Mouse (Mus musculus) forebrain, embryonic 13.5 days (tissue): ENCODE measurements around the gene Pum1. TPM values are rescaled to one million over a fixed set of nuclear protein-coding genes. Genes with fewer than 3 reads are reported as not detected.

ENCODE experiments used
- ATAC-seq: fragments of 200-750 bp; cut with Nextera tagmentation; 2 replicates; pipeline ENCODE4 v1.8.0; 2017
- H3K27ac ChIP-seq: fragments of 300-500 bp; sonication (generic); 2 replicates; pipeline ENCODE4 v1.5.1; 2015; ENCODE audit warnings: inconsistent platforms, mild to moderate bottlenecking, moderate library complexity
- H3K27me3 ChIP-seq: fragments of 300-500 bp; sonication (generic); 2 replicates; pipeline ENCODE4 v1.6.1; 2015; ENCODE audit warnings: mild to moderate bottlenecking, inconsistent platforms
- H3K36me3 ChIP-seq: fragments of 300-500 bp; sonication (generic); 2 replicates; pipeline ENCODE4 v1.6.1; 2015; ENCODE audit warnings: mild to moderate bottlenecking, inconsistent platforms; ENCODE audit not compliant: poor library complexity, severe bottlenecking
- H3K4me1 ChIP-seq: fragments of 300-500 bp; sonication (generic); 2 replicates; pipeline ENCODE4 v1.6.1; 2015; ENCODE audit warnings: inconsistent platforms
- H3K4me2 ChIP-seq: fragments of 300-500 bp; sonication (generic); 2 replicates; pipeline ENCODE4 v1.6.1; 2015; ENCODE audit warnings: inconsistent platforms, mild to moderate bottlenecking, moderate library complexity
- H3K4me3 ChIP-seq: fragments of 300-500 bp; sonication (generic); 2 replicates; pipeline ENCODE4 v1.5.1; 2015; ENCODE audit warnings: mild to moderate bottlenecking, inconsistent platforms
- H3K9ac ChIP-seq: fragments of 300-500 bp; sonication (generic); 2 replicates; pipeline ENCODE4 v1.6.1; 2015; ENCODE audit warnings: mild to moderate bottlenecking, inconsistent platforms
- H3K9me3 ChIP-seq: fragments of 300-500 bp; sonication (generic); replicated peaks from 2 replicates; pipeline ENCODE4 v1.6.1; 2016; ENCODE audit warnings: inconsistent platforms
- WGBS: fragments of 180-500 bp; shearing (Covaris S2); methylation state at CpG from one replicate; pipeline ENCODE4 v1.1.7; 2015; 5-methylcytosine and 5-hydroxymethylcytosine counted together
- polyA plus RNA-seq: library from polyadenylated mRNA; unstranded; fragments of >200 nt; fragmentation: Nextera tagmentation; extraction: Ambion mirVana; gene quantifications from 2 replicates; pipeline ENCODE4 v1.2.1, GENCODE M21; 2015

Pum1 gene
- polyA plus RNA-seq, 1 experiment from 2014 or later: 117 TPM

DNA sequence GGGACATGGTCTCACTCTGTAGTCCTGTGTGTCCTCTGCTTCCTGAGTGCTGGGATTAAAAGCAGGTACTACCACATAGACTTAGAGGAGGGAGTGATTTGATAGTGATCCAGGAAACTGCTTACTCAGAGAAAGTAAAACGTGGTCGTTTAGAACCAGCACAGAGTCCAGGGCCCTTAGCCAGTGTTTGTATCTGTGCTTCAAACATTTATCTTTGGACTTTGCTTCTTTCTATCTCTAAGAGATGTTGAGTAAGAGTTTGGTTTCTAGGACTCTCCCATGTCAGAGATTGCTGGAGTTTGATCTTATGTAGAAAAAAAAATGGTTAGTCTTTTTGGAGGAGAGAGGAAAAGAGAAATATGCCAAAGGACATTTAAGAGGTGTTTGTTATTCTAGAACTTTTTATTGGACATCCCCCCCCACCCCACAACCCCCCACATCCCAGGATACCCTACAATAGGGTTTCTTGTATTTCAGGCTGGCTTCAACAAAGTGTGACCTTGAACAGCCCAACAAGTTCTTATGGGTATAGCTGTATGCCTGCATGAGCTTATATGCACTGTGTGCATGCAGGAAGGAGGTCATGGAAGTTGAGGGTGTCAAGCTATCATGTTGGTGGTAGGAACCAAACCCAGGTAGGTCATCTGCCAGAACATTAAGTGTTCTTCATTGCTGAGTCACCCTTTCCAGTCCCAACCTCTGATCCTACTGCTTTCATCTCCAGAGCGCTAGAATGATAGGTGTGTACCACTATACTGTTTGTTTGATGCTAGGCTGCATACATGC is 43.3 kb downstream of the Pum1 start:
- 91% methylated on average over 3 of the region's 3 CpGs for WGBS
- H3K27ac ChIP-seq: no peak overlapping the region
- peaks cover 28% of the 10 kb centered on the region for H3K36me3 ChIP-seq
- no peak overlapping the region for H3K4me3 ChIP-seq
- H3K9ac ChIP-seq: no peak overlapping the region
- H3K27me3 ChIP-seq: no peaks in the 10 kb centered on the region
- no peak overlapping the region for H3K4me2 ChIP-seq
- no peak for ATAC-seq
- no peaks in the 10 kb centered on the region for H3K9me3 ChIP-seq
- peaks cover 35% of the 10 kb centered on the region for H3K4me1 ChIP-seq

- ATAC-seq: 0 out of 2 replicates have a peak, but pooled peaks have one; percentile 48
- H3K36me3 ChIP-seq: no peaks in the 10 kb centered on the region
- peaks cover 66% of the 10 kb centered on the region for H3K4me1 ChIP-seq
- no peak overlapping the region for H3K4me2 ChIP-seq
- H3K4me3 ChIP-seq: no peak overlapping the region
- 18% methylated on average over 5 of the region's 5 CpGs for WGBS
- H3K27ac ChIP-seq: no peak overlapping the region
- H3K9ac ChIP-seq: no peak overlapping the region
- no peaks in the 10 kb centered on the region for H3K27me3 ChIP-seq
- H3K9me3 ChIP-seq: no peaks in the 10 kb centered on the region
These were observed 48.3 kb downstream of the Pum1 start for GRCm38 (mm10) chr4:130711353-130711848.

- Histone ChIP-seq H3K36me3 (no peaks in the 10 kb centered on the region), H3K4me2 (no peak overlapping the region), H3K27me3 (no peaks in the 10 kb centered on the region), H3K27ac (no peak overlapping the region), H3K4me1 (peaks cover 65% of the 10 kb centered on the region), H3K9me3 (no peaks in the 10 kb centered on the region), H3K4me3 (no peak overlapping the region), H3K9ac (no peak overlapping the region)
- WGBS: 74% methylated on average over 3 of the region's 3 CpGs
- no peak for ATAC-seq
These were observed 49.2 kb downstream of the Pum1 start for GRCm38 (mm10) chr4:130712341-130712740.

DNA sequence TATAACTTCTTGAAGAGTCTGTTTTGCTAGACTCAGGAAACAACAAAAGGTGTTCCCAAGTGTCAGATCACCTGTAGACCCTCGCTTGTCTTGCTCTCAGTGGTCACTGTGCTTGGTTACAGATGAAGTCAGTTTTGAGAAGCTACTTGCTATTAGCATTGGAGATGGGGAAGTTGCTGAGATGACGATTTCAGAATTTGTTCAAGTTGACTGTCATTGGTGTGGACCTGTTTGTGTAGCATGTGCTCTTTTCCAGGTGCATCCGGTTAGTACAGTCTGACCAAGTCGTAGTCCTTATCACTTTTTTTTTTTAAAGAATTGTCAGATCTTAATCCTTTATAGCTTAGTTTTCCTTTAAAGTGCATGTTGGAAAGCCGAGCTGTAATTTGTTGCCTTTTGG is 50.3 kb downstream of the Pum1 start:
- WGBS: 88% methylated on average over 5 of the region's 5 CpGs
- no peak for ATAC-seq
- no peaks in the 10 kb centered on the region for H3K27me3 ChIP-seq
- H3K4me2 ChIP-seq: no peak overlapping the region
- H3K9ac ChIP-seq: no peak overlapping the region
- no peak overlapping the region for H3K4me3 ChIP-seq
- peaks cover 2% of the 10 kb centered on the region; the same call in 1 of the 2 replicates for H3K36me3 ChIP-seq
- H3K9me3 ChIP-seq: no peaks in the 10 kb centered on the region
- H3K27ac ChIP-seq: no peak overlapping the region
- peaks cover 59% of the 10 kb centered on the region for H3K4me1 ChIP-seq

DNA sequence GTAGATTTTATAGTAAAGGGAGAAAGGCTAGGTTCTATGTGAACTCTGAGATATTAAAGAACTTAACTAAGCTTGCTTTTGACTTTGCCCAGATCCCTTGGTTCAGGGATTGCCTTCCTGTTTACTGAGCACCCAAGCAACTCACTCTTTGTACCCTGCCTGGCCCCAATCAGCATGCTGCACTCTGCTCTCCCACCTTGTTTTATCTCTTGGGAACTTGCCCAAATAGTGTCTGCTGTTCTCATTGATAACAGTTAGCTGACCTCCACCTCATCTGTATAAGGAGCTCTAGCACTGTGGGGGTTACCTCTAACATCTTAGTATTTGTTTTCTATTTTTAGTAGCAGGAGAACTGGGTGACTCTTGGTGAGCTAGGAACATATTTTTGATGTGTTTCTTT is 52.0 kb downstream of the Pum1 start:
- no peaks in the 10 kb centered on the region for H3K9me3 ChIP-seq
- no peak overlapping the region for H3K9ac ChIP-seq
- no peak overlapping the region for H3K4me2 ChIP-seq
- H3K27ac ChIP-seq: no peak overlapping the region
- peaks cover 57% of the 10 kb centered on the region for H3K4me1 ChIP-seq
- H3K27me3 ChIP-seq: no peaks in the 10 kb centered on the region
- H3K4me3 ChIP-seq: no peak overlapping the region
- peaks cover 16% of the 10 kb centered on the region for H3K36me3 ChIP-seq
- no peak for ATAC-seq

- H3K36me3 ChIP-seq: peaks cover 19% of the 10 kb centered on the region
- H3K27me3 ChIP-seq: no peaks in the 10 kb centered on the region
- no peaks in the 10 kb centered on the region for H3K9me3 ChIP-seq
- no peak overlapping the region for H3K9ac ChIP-seq
- ATAC-seq: no peak
- H3K4me1 ChIP-seq: peaks cover 57% of the 10 kb centered on the region
- no peak overlapping the region for H3K27ac ChIP-seq
- H3K4me2 ChIP-seq: no peak overlapping the region
- H3K4me3 ChIP-seq: no peak overlapping the region
These were observed 52.5 kb downstream of the Pum1 start for GRCm38 (mm10) chr4:130715623-130716022.

GRCm38 (mm10) chr4:130719348-130719747 is 56.2 kb downstream of the Pum1 start:
- Histone ChIP-seq H3K9ac (no peak overlapping the region), H3K4me1 (peaks cover 50% of the 10 kb centered on the region), H3K27me3 (no peaks in the 10 kb centered on the region), H3K27ac (no peak overlapping the region), H3K9me3 (no peaks in the 10 kb centered on the region), H3K4me3 (no peak overlapping the region), H3K36me3 (peaks cover 19% of the 10 kb centered on the region), H3K4me2 (no peak overlapping the region)
- no peak for ATAC-seq
- 79% methylated on average over 4 of the region's 4 CpGs for WGBS

GRCm38 (mm10) chr4:130722607-130723006 is 59.5 kb downstream of the Pum1 start:
- ATAC-seq: no peak
- Histone ChIP-seq H3K4me2 (no peak overlapping the region), H3K36me3 (peaks cover 19% of the 10 kb centered on the region), H3K27ac (no peak overlapping the region), H3K9me3 (no peaks in the 10 kb centered on the region), H3K9ac (no peak overlapping the region), H3K4me3 (no peak overlapping the region), H3K4me1 (peaks cover 67% of the 10 kb centered on the region), H3K27me3 (no peaks in the 10 kb centered on the region)
- 3% methylated on average over 1 of the region's 1 CpGs for WGBS

DNA sequence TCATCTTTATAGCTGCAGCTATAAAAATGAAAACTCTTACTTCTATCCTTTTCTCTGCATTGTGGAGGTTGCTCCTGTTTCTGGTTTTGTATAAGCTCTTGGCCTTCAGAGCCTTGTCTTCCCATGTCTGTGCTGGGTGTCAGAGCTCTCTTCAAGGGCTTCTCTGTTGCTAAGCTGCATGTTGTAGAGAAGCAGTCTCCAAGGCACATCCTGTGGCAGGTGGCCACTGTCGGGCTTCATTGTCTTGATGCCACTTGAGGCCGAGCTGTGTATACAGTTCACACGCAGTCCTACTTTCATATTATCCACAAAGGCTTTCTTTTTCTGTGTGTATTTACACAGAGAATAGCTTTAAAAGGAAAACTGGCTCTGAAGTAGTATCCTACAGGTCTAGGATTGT is 63.0 kb downstream of the Pum1 start:
- Histone ChIP-seq H3K4me1 (peaks cover 53% of the 10 kb centered on the region), H3K9ac (no peak overlapping the region), H3K4me3 (no peak overlapping the region), H3K27me3 (no peaks in the 10 kb centered on the region), H3K27ac (0 out of 2 replicates have a peak overlapping the region, but pooled peaks have one; percentile 7), H3K36me3 (peaks cover 22% of the 10 kb centered on the region), H3K4me2 (no peak overlapping the region), H3K9me3 (no peaks in the 10 kb centered on the region)
- whole genome bisulfite sequencing: 32% methylated on average over 3 of the region's 3 CpGs
- no peak; the same call in 1 of the 2 replicates for ATAC-seq

DNA sequence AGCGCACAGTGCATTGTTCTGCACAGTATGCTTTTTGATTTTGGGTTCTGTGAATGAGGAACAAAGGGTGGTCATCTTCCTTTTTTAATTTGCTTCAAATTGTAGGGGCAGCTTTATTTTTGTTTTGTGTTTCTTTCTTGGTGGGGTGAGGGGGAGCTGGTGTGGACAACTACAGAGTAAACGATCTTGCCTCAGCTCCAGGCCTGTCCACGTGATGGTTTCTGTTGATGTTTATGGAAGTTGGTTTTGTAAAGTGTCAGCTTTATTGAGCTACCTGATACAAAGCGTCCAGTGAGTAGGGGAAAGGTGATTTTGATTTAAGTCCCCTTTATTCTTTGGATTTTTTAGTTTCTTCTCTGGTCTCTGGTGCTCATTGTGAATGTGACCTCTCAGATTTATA is 72.8 kb downstream of the Pum1 start:
- H3K27me3 ChIP-seq: no peaks in the 10 kb centered on the region
- 73% methylated on average over 4 of the region's 4 CpGs for WGBS
- no peaks in the 10 kb centered on the region for H3K9me3 ChIP-seq
- ATAC-seq: no peak
- H3K4me3 ChIP-seq: no peak overlapping the region
- no peak overlapping the region for H3K9ac ChIP-seq
- H3K27ac ChIP-seq: no peak overlapping the region
- H3K36me3 ChIP-seq: peaks cover 16% of the 10 kb centered on the region
- peaks cover 4% of the 10 kb centered on the region; the same call in 1 of the 2 replicates for H3K4me1 ChIP-seq
- no peak overlapping the region for H3K4me2 ChIP-seq

DNA sequence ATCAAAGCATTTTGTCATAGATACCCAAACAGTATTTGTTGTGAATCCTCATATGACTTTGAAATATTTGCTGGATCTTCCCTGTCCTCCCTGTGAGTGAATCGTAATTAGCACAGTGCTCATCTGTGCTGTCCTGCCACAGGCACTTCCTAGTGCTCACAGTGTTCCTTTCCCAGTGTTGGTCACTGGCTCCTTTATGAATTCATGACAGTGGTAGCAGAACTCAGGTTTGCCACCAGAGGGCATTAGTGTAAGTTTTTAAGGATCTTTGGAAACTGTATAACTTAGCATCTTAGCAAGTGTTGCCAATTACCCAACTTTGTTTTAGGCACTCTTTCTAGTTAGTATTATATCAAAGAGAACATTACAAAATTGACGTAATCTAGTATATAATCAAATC is 75.4 kb downstream of the Pum1 start:
- 80% methylated on average over 2 of the region's 2 CpGs for WGBS
- H3K36me3 ChIP-seq: peaks cover 31% of the 10 kb centered on the region
- peak; percentile 63; the same call in 1 of the 2 replicates for ATAC-seq
- H3K9me3 ChIP-seq: no peaks in the 10 kb centered on the region
- peaks cover 4% of the 10 kb centered on the region; the same call in 1 of the 2 replicates for H3K4me1 ChIP-seq
- no peak overlapping the region for H3K27ac ChIP-seq
- H3K27me3 ChIP-seq: no peaks in the 10 kb centered on the region
- H3K4me2 ChIP-seq: no peak overlapping the region
- H3K9ac ChIP-seq: no peak overlapping the region
- H3K4me3 ChIP-seq: no peak overlapping the region

DNA sequence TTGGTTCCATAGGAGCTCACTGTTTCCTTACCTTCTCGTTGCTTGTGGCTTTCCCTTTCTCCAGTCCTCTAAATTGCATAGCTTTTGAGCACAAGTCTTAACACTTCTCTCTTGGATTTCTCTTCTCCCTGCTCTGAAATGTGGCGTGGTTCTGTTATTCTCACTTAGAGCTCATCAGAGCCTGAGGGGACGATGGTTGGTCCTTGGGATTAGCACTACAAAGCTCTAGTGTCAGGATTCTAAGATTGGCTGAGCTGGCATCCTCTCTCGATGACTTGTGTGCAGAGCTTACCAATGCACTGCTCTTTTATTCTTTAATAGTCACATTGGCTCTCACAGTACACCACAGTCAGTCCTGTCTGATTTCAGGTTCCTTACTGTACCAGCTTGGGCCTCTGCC is 80.9 kb downstream of the Pum1 start:
- WGBS: 84% methylated on average over 4 of the region's 4 CpGs
- no peak overlapping the region for H3K4me2 ChIP-seq
- no peak overlapping the region for H3K9ac ChIP-seq
- no peaks in the 10 kb centered on the region for H3K27me3 ChIP-seq
- no peaks in the 10 kb centered on the region for H3K4me1 ChIP-seq
- no peak overlapping the region for H3K27ac ChIP-seq
- H3K36me3 ChIP-seq: peaks cover 86% of the 10 kb centered on the region
- H3K4me3 ChIP-seq: no peak overlapping the region
- H3K9me3 ChIP-seq: no peaks in the 10 kb centered on the region
- ATAC-seq: no peak
